Mouse (Mus musculus) ovary, adult 2 months (tissue): ENCODE measurements around the gene Pin1rt1. TPM values are rescaled to one million over a fixed set of nuclear protein-coding genes. Genes with fewer than 3 reads are reported as not detected.

ENCODE experiments used
- polyA plus RNA-seq: library from polyadenylated mRNA; depleted of rRNA; stranded (reverse); fragments of >200 nt; gene quantifications from 2 replicates; pipeline ENCODE4 v1.2.3, GENCODE M21; 2012; rRNA removed

Gene Pin1rt1
- 1.0 and 1.3 TPM in 2 replicates for polyA plus RNA-seq

DNA sequence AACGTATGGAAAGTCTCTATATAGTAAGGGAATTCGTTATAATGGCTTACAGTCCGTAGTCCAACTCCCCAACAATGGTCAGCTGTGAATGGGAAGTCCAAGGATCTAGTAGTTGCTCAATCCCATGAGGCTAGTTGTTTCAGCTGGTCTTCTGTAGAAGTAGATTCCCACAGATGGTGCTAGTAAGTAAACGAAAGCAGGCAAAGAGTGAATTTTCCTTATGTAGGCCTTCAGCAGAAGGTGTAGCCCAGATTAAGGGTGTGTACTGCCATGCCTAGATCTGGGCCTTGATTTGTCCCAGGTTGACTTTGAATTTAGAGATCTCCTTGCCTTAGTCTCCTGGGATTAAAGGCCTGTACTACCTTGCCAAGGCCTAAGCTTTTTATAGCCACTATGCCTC is at the start of gene Pin1rt1:
Gene Pin1rt1, minus strand, starts transcription at position 101 of the 400 bp plus-strand sequence.

DNA sequence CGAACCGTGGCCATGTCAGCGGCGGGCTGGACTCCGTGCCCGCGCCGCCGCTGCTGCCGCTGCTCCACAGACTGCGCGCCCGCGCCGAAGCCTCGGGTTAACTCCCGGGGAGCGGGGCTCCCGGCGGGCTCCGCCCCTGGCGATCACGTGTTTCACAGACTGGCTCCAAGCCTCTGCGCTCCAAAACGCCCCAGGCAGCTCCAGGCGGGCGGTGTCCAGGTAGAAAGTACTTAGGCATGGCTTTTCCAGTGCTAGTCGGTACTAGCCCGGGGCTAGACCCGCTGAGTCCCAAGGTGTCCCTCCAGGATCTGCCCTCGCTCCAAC is 26.5 kb upstream of the Pin1rt1 start, which contains the start of gene Depdc7:
Gene Depdc7, minus strand, starts transcription at position 138 of the 324 bp plus-strand sequence.

GRCm38 (mm10) chr2:104711585-104712485 is 4.3 kb downstream of the Pin1rt1 start, which contains the start of gene Tcp11l1:
Tcp11l1 (minus strand) TSS chr2:104712169.

Other genes with a start within 250 kb of the Pin1rt1 start
- 38.9 and 47.5 TPM in 2 replicates for gene Hipk3, start 221.9 kb downstream of the Pin1rt1 start, polyA plus RNA-seq
- 3.4 and 4.2 TPM in 2 replicates for gene Cstf3, start 125.9 kb downstream of the Pin1rt1 start, polyA plus RNA-seq
- gene Tcp11l1, start 4.2 kb downstream of the Pin1rt1 start, polyA plus RNA-seq: 14.7 and 14.9 TPM in 2 replicates
- 5.4 and 7.2 TPM in 2 replicates for gene Depdc7, start 26.5 kb upstream of the Pin1rt1 start, polyA plus RNA-seq
- 4.2 and 5.6 TPM in 2 replicates for gene Qser1, start 100.4 kb upstream of the Pin1rt1 start, polyA plus RNA-seq
- gene Prrg4, start 133.5 kb upstream of the Pin1rt1 start, polyA plus RNA-seq: 0.61 and 0.84 TPM in 2 replicates
- gene Ccdc73, start 151.4 kb upstream of the Pin1rt1 start, polyA plus RNA-seq: 0.78 TPM in 1 of 2 replicates, not detected in the other